Mouse (Mus musculus) effector memory CD4-positive, alpha-beta T cell, adult 5 months (primary cell): ENCODE data around the gene Arhgef28. TPM values are rescaled to one million over a fixed set of nuclear protein-coding genes. Genes with fewer than 3 reads are reported as not detected.

Experiments used
- polyA plus RNA-seq: library from polyadenylated mRNA; unstranded; fragments of 100-300 nt; shearing (Covaris generic); gene quantifications from one replicate; pipeline ENCODE4 v1.2.1, GENCODE M21; 2017

Gene Arhgef28
- not detected for polyA plus RNA-seq

DNA sequence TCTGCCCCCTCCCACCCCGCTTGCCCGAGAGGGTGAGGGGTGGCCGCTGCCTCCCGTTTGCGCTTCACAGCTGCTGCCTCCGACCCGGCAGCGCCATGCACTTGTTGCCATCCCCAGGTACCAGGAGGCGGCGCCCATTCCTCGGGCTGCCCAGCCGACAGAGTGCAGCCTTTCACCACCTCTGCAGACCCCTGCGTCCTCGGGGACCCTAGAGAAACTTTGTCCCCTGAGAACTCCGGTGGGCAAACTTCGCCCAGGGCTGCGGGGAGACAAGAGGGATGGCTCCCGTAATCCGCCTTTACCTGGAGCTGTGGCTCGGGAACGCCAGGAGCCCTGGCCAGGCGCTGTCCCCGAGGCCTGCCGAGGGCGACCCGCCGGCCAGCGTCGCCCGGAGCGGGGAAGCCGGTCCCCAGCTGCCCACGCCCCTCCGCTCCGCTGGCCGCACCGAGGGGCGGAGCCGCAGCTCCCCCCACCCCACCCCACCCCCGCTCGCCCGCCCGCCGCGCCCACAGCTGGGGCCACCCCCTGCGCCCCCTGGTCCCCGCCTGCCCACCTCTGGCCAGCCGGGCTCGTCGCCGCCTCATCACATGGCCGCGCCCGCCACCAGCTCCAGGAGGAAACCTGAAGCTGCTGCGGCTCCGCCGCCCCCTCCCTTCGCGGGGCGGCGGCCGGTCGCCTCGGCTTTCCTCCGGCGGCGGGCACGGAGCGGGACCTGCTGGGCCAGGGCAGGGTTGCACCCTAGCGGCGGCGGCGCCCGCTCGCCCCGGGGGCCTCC, at the start of gene Arhgef28:
TSS of gene Arhgef28 (minus strand) at position 669 of the 775 bp plus-strand sequence.

Other genes starting within 250 kb of the Arhgef28 start
- 31.6 TPM for gene Utp15, start 56.6 kb upstream of the Arhgef28 start, polyA plus RNA-seq
- 27.4 TPM for gene Ankra2, start 56.6 kb upstream of the Arhgef28 start, polyA plus RNA-seq
- gene Gm21976, start 73.4 kb upstream of the Arhgef28 start, polyA plus RNA-seq: not detected
- gene Btf3, start 110.6 kb upstream of the Arhgef28 start, polyA plus RNA-seq: 605 TPM
- gene Foxd1, start 147.8 kb upstream of the Arhgef28 start, polyA plus RNA-seq: 0.07 TPM